Mouse (Mus musculus) ovary, postnatal 14 days (tissue): ENCODE data around the gene Mylk3.

Source experiments
- DNase-seq: peaks from one replicate; pipeline ENCODE4 v3.0.0; 2022; ENCODE audit warnings: low spot score

The Mylk3 gene

DNA sequence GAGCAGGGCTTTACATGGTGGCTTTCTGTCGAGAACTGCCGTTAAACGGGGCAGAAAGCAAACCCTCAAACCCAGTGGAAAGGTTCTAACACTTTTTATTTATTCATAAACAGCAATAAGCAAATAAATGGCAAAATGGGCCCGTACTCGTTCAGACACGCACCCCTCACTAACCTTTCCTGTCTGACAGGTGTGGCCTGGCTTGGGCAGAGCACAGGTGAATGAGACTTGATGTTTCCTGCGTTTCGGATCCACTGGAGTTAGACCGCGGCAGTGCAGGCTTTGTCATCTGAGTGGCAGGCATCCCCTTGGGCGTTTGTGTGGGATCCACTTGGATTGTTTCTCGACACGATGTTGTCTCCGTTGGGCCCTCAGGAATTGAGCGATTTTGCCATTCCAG is 64.2 kb downstream of the Mylk3 start:
- DNase-seq = no peak

DNA sequence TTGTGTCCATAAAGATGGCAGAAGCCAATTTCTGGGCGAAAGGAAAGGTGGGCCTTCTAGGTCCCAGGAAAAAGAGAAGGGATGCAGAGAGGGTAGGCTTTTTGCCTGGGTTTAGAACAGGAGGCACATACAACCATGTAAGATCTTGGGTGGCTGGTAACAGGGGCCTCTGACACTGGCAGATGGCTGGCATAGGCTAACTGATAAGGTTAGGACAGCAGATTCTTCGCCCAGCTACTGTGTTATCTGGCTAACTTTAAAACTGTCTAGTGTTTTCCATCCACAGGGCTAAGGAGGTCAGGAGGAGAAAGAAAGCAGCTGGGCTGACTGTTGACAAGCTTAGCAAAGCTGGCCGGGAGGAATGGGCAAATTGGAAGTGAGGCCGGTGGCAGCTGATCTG is 67.6 kb downstream of the Mylk3 start:
- DNase-seq = no peak

DNA sequence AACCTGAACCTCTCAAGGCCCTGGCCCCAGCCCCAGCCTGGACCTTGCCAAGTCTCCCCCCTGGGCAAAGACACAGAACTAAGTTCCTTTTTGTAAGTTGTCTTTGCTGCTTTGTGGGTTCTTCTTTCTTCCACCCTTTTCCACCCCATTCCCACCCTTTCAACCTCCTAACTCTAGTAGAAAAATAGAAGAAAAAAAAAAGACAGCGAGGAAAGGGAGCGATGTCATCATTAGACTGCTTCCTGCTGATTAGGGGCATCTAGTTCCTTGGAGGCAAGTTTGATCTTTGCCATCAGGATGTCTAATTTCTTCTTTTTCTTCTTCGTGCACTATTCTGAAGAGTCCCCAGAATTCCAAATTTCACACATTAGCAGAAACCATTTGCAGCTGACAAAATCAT is 73.1 kb downstream of the Mylk3 start:
- no peak for DNase-seq

DNA sequence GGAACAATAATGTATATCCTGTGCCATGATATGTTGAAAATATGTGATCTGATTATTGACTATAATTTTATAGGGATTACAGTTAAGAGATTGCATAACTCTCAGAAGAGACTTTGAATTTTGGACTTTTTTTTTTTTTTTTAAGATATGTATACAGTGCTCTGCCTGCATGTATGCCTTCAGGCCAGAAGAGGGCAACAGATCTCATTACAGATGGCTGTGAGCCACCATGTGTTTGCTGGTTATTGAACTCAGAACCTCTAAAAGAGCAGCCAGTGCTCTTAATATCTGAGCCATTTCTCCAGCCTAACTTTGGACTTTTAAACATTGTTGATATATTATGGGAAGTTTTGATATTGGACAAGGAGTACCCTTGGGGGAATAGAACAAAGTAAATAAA is 74.4 kb downstream of the Mylk3 start:
- DNase-seq = no peak

DNA sequence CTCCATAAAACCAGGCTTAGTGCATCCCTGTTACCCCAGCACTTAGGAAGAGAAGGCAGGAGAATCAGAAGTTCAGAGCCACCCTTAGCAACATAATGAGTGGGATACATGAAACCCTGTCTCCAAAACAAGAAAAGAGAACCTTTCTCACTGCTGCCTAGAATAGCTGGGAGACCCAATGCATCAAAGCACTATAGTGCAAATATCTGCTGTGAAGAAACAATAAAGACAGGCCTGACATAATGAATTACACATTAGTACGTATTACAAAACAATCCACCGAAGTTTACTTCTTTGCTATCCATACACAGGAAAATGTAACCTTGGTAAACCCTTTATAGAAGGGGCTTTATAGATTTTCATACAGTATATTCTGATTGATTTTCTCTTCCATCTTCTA is 77.6 kb downstream of the Mylk3 start:
- no peak for DNase-seq

DNA sequence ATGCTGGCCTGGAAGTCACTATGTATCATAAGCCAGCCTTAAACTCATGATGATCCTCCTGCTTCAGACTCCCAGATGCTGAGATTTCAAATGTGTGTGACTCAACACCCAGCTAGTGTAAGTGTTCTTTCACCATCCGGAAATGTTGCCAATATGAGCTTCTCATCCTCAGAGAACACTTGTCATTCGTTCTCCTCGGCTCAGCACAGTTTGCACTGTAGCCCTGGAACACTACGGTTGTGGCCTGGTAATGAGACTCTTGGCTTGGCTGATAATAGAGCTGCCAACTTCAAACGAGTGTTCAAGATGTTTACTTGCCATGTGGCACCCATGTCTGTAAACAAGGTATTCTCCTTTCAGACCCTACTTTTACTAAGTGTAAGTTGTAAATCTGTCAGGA is 82.6 kb downstream of the Mylk3 start:
- no peak for DNase-seq

DNA sequence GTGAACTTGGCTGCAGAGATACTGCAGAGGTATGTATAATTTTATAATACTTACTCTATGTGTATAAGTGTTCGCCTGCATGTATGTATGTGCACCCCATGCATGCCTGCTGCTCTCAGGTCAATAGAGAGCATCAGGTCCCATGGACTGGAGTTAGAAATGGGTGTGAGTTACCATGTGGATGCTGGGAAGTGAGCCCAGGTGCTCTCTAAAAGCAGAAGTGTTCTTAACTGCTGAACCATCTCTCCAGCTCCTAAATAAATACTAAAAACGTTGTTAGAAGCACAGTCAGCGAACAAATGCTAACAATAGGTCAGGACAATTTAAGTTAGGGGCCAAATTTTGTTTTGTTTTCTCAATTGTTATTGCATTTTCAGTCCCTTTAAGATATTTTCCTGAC is 83.2 kb downstream of the Mylk3 start:
- no peak for DNase-seq

DNA sequence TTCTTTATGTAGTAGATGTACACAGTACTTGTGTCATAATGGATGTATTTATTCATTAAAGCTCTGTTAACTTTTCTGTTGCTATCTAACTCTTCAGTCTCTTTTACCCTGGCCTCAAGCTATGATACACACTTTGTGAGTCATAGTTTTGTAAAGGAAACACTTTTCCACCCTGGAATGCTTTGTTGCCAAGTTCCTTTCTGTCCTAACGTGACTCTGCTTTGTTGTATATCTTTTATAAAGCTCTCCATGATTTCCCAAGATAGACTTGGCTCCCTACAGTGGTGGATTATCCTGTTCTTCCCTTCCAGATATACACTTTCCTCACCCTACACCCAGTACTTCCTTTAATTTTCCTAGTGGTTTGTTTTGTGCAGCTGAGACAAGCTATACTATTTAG is 84.2 kb downstream of the Mylk3 start:
- no peak for DNase-seq

DNA sequence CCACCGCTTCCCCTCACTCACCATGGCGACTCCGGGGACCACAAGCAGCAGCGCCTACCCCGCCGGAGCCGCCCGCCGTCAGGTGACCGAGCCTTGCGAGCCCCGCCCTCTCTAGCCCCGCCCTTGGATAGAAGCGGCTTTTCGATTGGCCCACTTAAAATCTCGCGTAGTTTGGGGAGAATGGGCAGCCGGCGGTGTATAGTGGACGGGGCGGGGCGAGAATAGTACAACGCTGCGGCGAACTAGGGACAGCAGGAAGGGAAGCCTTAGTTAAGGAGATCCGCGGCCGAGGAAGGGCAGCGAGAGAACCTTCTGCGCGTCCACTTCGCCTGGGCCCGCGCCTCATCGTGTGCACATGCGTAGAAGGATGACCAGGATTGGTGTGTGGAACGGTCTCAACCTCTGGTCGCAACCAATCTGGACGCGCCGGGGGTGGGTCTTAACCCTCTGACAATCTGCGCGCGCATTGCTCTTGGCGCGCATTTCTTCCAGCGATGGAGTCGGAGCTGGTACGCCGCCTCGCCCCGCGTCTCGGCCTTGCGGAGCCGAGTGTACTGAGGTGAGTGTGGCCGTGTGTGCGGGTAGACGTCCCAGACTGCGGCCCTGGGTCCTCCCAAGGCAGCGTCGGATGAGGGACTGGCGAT is 86.6 kb downstream of the Mylk3 start, which contains the start of the genes Orc6 and Vps35:
Orc6 (plus strand) TSS at position 199 of the 644 bp plus-strand sequence.
Vps35 (minus strand) TSS at position 369 of the 644 bp plus-strand sequence.
- peak; percentile 90 for DNase-seq

DNA sequence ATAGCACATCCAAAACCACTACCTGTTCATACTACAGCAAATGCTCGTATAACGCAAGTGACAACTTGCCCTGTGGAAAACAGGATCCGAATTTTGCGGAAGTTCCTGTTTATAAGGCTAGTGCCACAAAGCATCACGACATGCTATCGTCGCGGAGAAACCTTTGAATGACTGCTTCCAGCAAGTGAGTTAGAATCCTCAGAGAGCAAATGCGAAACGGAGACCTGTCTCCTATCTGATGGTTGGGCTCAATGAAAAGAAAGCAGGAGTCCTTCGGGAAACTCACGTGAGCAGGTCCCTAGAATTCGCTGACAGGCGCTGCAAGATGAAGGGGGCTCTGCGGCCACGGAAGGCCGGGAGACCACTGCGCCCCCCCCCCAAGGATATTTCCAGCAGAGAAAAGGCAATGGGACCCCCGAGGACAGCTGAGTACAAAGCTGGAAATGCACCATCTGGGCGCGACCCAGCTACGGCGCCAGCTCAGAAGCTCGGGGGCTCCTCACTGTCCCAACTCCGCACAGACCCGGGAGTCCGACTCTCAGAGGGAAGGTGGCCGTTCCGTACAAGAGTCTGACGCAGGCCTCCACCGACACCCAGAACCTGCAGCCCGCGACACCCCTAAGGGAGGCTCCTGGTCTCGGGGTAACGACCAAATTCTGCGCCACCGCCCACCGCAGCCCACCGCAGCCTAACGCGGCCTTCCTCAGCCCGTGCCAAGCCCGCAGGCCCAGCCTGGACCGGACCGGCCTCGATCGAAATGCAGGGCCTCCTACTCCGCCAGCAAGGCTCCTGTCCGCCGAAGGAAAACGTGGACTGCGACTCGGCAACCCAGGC is 87.3 kb downstream of the Mylk3 start:
- no peak for DNase-seq

DNA sequence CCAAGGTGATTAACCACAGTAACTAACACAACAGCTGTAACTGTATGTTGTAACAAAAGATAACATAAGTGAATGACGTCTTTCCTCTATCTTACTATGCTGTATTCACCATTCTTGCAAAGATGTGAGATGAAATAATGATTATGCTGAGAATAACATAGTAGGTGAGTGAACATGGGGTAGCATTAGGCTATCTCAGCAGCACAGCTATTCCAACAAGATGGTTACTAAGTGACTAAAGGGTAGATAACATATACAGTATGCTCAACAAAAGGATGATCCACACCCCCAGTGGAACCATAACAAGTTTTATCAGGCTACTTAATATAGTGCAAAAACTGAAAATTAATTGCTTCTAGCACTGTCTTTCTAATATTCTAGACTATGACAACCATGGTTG is 99.3 kb downstream of the Mylk3 start:
- no peak for DNase-seq
